Mouse (Mus musculus) olfactory bulb, adult 2 months (tissue): ENCODE results near the gene Cfap44.

Experiments
- CTCF ChIP-seq: fragments of 200-500 bp; IDR thresholded peaks from 2 replicates; pipeline ENCODE4 v1.5.1; 2012; ENCODE audit warnings: low read depth, mild to moderate bottlenecking, low read length, moderate library complexity; ENCODE audit not compliant: insufficient read depth
- POLR2A ChIP-seq: fragments of 200-500 bp; IDR thresholded peaks from 2 replicates; pipeline ENCODE4 v1.6.1; 2012; ENCODE audit warnings: mild to moderate bottlenecking, low read depth, low read length, moderate library complexity; ENCODE audit not compliant: insufficient read depth

GRCm38 (mm10) chr16:44460922-44461321 lies 66.3 kb downstream of the Cfap44 start:
- no peak for TF ChIP-seq POLR2A
- no peak for TF ChIP-seq CTCF
